Mouse (Mus musculus) Patski (cell line): Measurements from ENCODE around the gene Sf3b6. TPM values are rescaled to one million over a fixed set of nuclear protein-coding genes. Genes with fewer than 3 reads are reported as not detected.

ENCODE experiments used
- ATAC-seq: fragments of 100-300 bp; one replicate; pipeline ENCODE4 v1.8.0; 2021
- CTCF ChIA-PET: fragments of 350-600 bp; sonication (Branson Sonifier 250); formaldehyde crosslinking; loops from one replicate; lab custom pipeline; 2022; ENCODE audit warnings: inconsistent platforms; lab: Charles Lee
- POLR2A ChIA-PET: fragments of 350-600 bp; sonication (Branson Sonifier 250); formaldehyde crosslinking; loops from one replicate; lab custom pipeline; 2022; ENCODE audit warnings: antibody characterized with exemption, inconsistent platforms; lab: Charles Lee
- DNase-seq: peaks from one replicate; pipeline ENCODE4 v3.0.0-alpha.2; 2011; ENCODE audit warnings: low read depth, low spot score
- H3K27me3 ChIP-seq: fragments of 371-371 bp; one replicate; pipeline ENCODE4 v1.5.1; 2021
- CTCF ChIP-seq: fragments of 100-300 bp; IDR thresholded peaks from one replicate; pipeline ENCODE4 v1.5.1; 2021
- in situ Hi-C: fragments of 300-500 bp; cut with MboI; formaldehyde crosslinking; loops from 3 replicates; pipeline ENCODE4 v1.11.1; 2018; ENCODE audit warnings: low pct_unique_long_range_greater_than_20kb, mixed read lengths
- polyA plus RNA-seq: library from polyadenylated mRNA; unstranded; gene quantifications from one replicate; pipeline ENCODE4 v1.2.3, GENCODE M21; 2021

Sf3b6 gene
- polyA plus RNA-seq, 1 experiment from 2014 or later: 114 TPM

- in situ Hi-C loops: no loop called here
- DNase-seq: no peak
- no peak for TF ChIP-seq CTCF
- ChIA-PET POLR2A (no interaction called here), CTCF (interaction anchor here (1.2 kb wide), 1 partner anchor 71 kb away, joined by 3 read pairs; the partner anchor contains the start of gene Fam228b)
- ATAC-seq: no peak
- H3K27me3 ChIP-seq: no peaks in the 10 kb centered on the region
Observed at GRCm38 (mm10) chr12:4840741-4841140, 23.4 kb downstream of the Sf3b6 start.

- POLR2A ChIA-PET: no interaction called here
- H3K27me3 ChIP-seq: no peaks in the 10 kb centered on the region
- no peak for DNase-seq
- peak; percentile 42 for ATAC-seq
- CTCF ChIA-PET: no interaction called here
- in situ Hi-C loops: no loop called here
- TF ChIP-seq CTCF: no peak
Observed at GRCm38 (mm10) chr12:4841392-4841887, 24.1 kb downstream of the Sf3b6 start, which contains the start of gene Fkbp1b. Gene Fkbp1b (minus strand): TSS chr12:4841591.

- CTCF ChIA-PET: no interaction called here
Observed at GRCm38 (mm10) chr12:4842456-4842855, 25.1 kb downstream of the Sf3b6 start.

GRCm38 (mm10) chr12:4842890-4843597, 25.7 kb downstream of the Sf3b6 start, which contains the start of gene Wdcp:
Gene Wdcp (plus strand): TSS chr12:4843303.
- POLR2A ChIA-PET: no interaction called here
- ATAC-seq (peak; percentile 98), DNase-seq (peak; percentile 72)
- no peaks in the 10 kb centered on the region for H3K27me3 ChIP-seq
- CTCF ChIA-PET: interaction anchor here (2.5 kb wide), 1 partner anchor 12 kb away, joined by 6 read pairs; no protein-coding TSS in a partner anchor
- no peak for TF ChIP-seq CTCF
- in situ Hi-C loops: no loop called here

More at GRCm38 (mm10) chr12:4842456-4842855, 25.1 kb downstream of the Sf3b6 start:
- H3K27me3 ChIP-seq: no peaks in the 10 kb centered on the region
- DNase-seq (no peak), ATAC-seq (no peak)
- in situ Hi-C loops: no loop called here
- TF ChIP-seq CTCF: no peak
- POLR2A ChIA-PET: interaction anchor here (0.6 kb wide), 1 partner anchor 86 kb away, joined by 3 read pairs; no protein-coding TSS in a partner anchor

GRCm38 (mm10) chr12:4843741-4844140, 26.4 kb downstream of the Sf3b6 start:
- DNase-seq (peak; percentile 25), ATAC-seq (no peak)
- no peaks in the 10 kb centered on the region for H3K27me3 ChIP-seq
- ChIA-PET CTCF (interaction anchor here (2.5 kb wide), 1 partner anchor 12 kb away, joined by 6 read pairs; no protein-coding TSS in a partner anchor), POLR2A (no interaction called here)
- in situ Hi-C loops: no loop called here
- TF ChIP-seq CTCF: no peak

- TF ChIP-seq CTCF: peak; percentile 63
- DNase-seq: no peak
- POLR2A ChIA-PET: no interaction called here
- in situ Hi-C loops: no loop called here
- ATAC-seq: no peak
- no peaks in the 10 kb centered on the region for H3K27me3 ChIP-seq
- CTCF ChIA-PET: interaction anchor here (1.8 kb wide), 1 partner anchor 12 kb away, joined by 6 read pairs; the partner anchor contains the start of gene Wdcp
Observed at GRCm38 (mm10) chr12:4856160-4856559, 38.8 kb downstream of the Sf3b6 start.

- CTCF ChIA-PET: no interaction called here
- TF ChIP-seq CTCF: peak; percentile 30
- DNase-seq (no peak), ATAC-seq (no peak)
- no peaks in the 10 kb centered on the region for H3K27me3 ChIP-seq
- in situ Hi-C loops: no loop called here
- POLR2A ChIA-PET: no interaction called here
Observed at GRCm38 (mm10) chr12:4856834-4857233, 39.5 kb downstream of the Sf3b6 start.

GRCm38 (mm10) chr12:4859241-4859914, 42.0 kb downstream of the Sf3b6 start:
- in situ Hi-C loops: no loop called here

GRCm38 (mm10) chr12:4862672-4863071, 45.3 kb downstream of the Sf3b6 start:
- ChIA-PET CTCF (interaction anchor here (1.5 to 2.3 kb wide), 4 partner anchors 8 to 42 kb away, joined by 3 to 8 read pairs (median 7); partner anchors contain the start of gene Mfsd2b), POLR2A (interaction anchor here (1.1 kb wide), 1 partner anchor 55 kb away, joined by 3 read pairs; the partner anchor contains the start of gene Atad2b)
- H3K27me3 ChIP-seq: no peaks in the 10 kb centered on the region
- in situ Hi-C loops: no loop called here
- ATAC-seq: no peak
- no peak for DNase-seq
- no peak for TF ChIP-seq CTCF

More at GRCm38 (mm10) chr12:4859241-4859914, 42.0 kb downstream of the Sf3b6 start:
- no peak for ATAC-seq
- ChIA-PET CTCF (no interaction called here), POLR2A (no interaction called here)
- no peak for DNase-seq
- H3K27me3 ChIP-seq: no peaks in the 10 kb centered on the region
- no peak for TF ChIP-seq CTCF

GRCm38 (mm10) chr12:4863654-4864337, 46.5 kb downstream of the Sf3b6 start:
- CTCF ChIA-PET: interaction anchor here (0.8 to 2.2 kb wide), 4 partner anchors 10 to 29 kb away, joined by 3 to 8 read pairs (median 6); partner anchors contain the start of gene Mfsd2b
- POLR2A ChIA-PET: interaction anchor here (1.1 kb wide), 1 partner anchor 54 kb away, joined by 3 read pairs; the partner anchor contains the start of gene Atad2b
- DNase-seq (no peak), ATAC-seq (peak; percentile 74)
- in situ Hi-C loops: no loop called here
- TF ChIP-seq CTCF: no peak
- H3K27me3 ChIP-seq: no peaks in the 10 kb centered on the region
